Mouse (Mus musculus) olfactory bulb, adult 2 months (tissue): ENCODE measurements around the gene Olfr1427. TPM values are rescaled to one million over a fixed set of nuclear protein-coding genes. Genes with fewer than 3 reads are reported as not detected.
"Not testable (repeated sequence)": the region's sequence is repeated elsewhere in the genome, so short reads cannot be mapped to it uniquely, and the experiment has no call there.

Experiments used
- H3K27ac ChIP-seq: fragments of 200-500 bp; 2 replicates; pipeline ENCODE4 v1.5.1; 2012; ENCODE audit warnings: low read depth, low read length; ENCODE audit not compliant: insufficient read depth
- H3K4me1 ChIP-seq: fragments of 200-500 bp; 2 replicates; pipeline ENCODE4 v1.6.1; 2012; ENCODE audit warnings: low read length; ENCODE audit not compliant: control insufficient read depth, insufficient read depth
- H3K4me3 ChIP-seq: fragments of 200-500 bp; 2 replicates; pipeline ENCODE4 v1.5.1; 2012; ENCODE audit warnings: mild to moderate bottlenecking, low read depth, low read length, moderate library complexity; ENCODE audit not compliant: insufficient read depth
- CTCF ChIP-seq: fragments of 200-500 bp; IDR thresholded peaks from 2 replicates; pipeline ENCODE4 v1.5.1; 2012; ENCODE audit warnings: low read depth, mild to moderate bottlenecking, low read length, moderate library complexity; ENCODE audit not compliant: insufficient read depth
- POLR2A ChIP-seq: fragments of 200-500 bp; IDR thresholded peaks from 2 replicates; pipeline ENCODE4 v1.6.1; 2012; ENCODE audit warnings: mild to moderate bottlenecking, low read depth, low read length, moderate library complexity; ENCODE audit not compliant: insufficient read depth
- WGBS: fragments of 180-500 bp; shearing (Covaris S2); methylation state at CpG from one replicate; pipeline ENCODE4 v1.1.7; 2018; 5-methylcytosine and 5-hydroxymethylcytosine counted together
- polyA plus RNA-seq: library from polyadenylated mRNA; stranded (reverse); fragments of >200 nt; gene quantifications from 2 replicates; pipeline ENCODE4 v1.2.4, GENCODE M21; 2012; ENCODE audit warnings: low replicate concordance; ENCODE audit not compliant: missing spikeins, insufficient read depth, insufficient read length

The Olfr1427 gene
- not detected in 2 replicates for polyA plus RNA-seq

DNA sequence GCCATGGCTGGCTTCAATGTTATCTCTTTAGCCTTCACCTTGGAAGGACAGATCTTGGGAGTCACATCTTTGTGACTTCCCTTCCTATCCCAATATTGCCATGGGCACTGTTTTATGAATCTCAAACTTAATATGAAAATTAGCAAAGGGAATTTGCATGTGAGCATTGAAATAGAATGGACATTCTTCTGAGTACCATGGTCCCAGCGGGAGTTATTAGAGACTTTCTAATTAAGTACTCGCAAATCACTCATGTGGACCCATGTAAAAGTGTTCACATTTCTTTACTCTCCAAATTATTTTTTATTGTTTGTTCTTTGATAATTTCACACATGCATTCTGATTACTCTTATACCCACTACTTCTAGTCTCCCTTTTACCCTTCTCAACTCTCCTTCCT lies at the start of gene Olfr1427:
TSS of gene Olfr1427 (minus strand) at position 101 of the 400 bp plus-strand sequence.
- Histone ChIP-seq H3K27ac (no peak within 1 kb of the TSS), H3K4me3 (no peak within 1 kb of the TSS), H3K4me1 (no peaks in the 10 kb centered on the region)
- 97% methylated on average over 2 of the region's 2 CpGs for whole genome bisulfite sequencing
- TF ChIP-seq CTCF (no peak), POLR2A (no peak)

DNA sequence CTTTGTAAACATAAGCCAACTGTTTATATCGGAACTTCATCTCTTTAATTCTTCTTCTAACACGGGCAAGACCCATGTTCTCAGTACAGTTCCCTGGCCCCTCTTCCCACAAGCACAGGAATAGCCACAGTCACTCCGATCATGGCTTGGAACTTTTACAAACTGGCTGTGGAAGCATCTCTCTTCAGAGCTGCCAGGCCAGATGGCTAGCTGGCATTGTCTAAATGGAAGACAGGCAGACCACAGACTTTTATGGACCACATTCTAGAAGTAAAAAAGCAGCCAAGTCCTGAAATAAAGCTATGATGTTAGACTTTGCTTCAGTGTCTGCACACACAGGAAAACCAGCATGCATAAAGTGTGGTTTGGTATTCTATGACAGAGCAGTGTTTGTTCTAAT lies 42.3 kb upstream of the Olfr1427 start:
- H3K4me1 ChIP-seq = no peaks in the 10 kb centered on the region
- H3K27ac ChIP-seq = no peak overlapping the region
- no peak overlapping the region for H3K4me3 ChIP-seq
- 81% methylated on average over 3 of the region's 3 CpGs for WGBS
- no peak for TF ChIP-seq POLR2A
- TF ChIP-seq CTCF = no peak

DNA sequence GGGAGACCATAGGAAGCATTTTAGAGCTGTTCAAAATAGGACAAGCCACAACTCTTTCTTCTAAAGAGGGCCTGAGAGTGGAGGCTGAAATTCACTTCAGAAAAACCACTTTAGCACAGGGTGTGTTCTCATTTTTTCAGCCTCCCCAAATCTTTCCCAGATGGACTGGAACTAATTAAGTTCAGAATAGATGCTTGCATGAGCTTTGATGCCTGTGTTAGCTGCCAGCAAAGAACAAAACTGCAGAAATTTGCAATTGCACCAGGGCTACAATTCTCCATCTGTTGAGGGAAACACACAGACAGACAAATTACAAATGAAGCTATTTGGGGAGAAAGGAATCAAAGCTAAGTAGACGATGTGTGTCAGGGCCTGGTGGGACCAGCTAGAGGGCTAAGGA lies 40.2 kb upstream of the Olfr1427 start:
- WGBS = 10% methylated on average over 1 of the region's 1 CpGs
- TF ChIP-seq CTCF = no peak
- TF ChIP-seq POLR2A = no peak
- H3K4me3 ChIP-seq = no peak overlapping the region
- no peaks in the 10 kb centered on the region for H3K4me1 ChIP-seq
- H3K27ac ChIP-seq = no peak overlapping the region

DNA sequence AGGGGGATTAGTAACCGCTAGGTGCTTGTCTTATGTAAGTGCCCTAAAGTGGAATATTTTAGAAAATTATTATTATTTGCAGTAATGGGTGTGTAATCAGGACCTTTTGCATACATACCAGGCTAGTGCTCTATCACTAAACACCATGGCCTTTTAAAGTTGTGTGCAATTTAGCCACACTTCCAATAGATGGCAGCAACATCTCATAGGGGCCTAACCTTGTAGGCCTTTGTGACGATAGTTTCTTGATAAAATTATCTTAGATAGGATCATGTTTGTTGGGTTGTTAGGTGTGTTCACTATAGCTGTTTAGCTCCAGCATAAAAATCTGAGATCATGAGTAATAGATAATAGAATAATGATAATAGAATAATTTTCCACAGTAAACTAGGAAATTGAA lies 31.2 kb upstream of the Olfr1427 start:
- Histone ChIP-seq H3K4me1 (no peaks in the 10 kb centered on the region), H3K27ac (no peak overlapping the region), H3K4me3 (no peak overlapping the region)
- TF ChIP-seq POLR2A (no peak), CTCF (no peak)
- WGBS = 23% methylated on average over 2 of the region's 2 CpGs

DNA sequence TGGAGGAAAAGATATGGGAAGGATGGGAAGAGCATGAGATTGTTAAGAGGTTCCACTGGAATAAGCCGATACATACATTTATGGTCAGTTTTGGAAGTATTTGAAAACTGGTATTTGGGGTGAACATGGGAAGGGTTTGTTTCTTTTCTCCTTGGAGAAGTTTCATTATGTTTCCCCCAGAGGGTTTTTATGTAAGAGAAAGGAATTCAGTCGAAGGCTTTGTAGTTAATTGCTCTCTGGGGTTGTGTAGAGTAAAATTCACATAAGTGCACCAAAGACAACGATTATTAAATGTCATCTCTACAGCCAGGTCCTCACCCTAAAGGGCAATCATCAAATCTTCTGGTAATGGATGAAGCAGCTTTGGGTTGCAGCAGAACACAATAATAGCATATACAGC lies 20.0 kb upstream of the Olfr1427 start, which contains the start of gene Olfr76:
TSS of gene Olfr76 (minus strand) at position 101 of the 400 bp plus-strand sequence.
- no peak for TF ChIP-seq POLR2A
- 71% methylated on average over 3 of the region's 3 CpGs for WGBS
- no peaks in the 10 kb centered on the region for H3K4me1 ChIP-seq
- H3K27ac ChIP-seq = no peak within 1 kb of the TSS
- H3K4me3 ChIP-seq = no peak within 1 kb of the TSS

DNA sequence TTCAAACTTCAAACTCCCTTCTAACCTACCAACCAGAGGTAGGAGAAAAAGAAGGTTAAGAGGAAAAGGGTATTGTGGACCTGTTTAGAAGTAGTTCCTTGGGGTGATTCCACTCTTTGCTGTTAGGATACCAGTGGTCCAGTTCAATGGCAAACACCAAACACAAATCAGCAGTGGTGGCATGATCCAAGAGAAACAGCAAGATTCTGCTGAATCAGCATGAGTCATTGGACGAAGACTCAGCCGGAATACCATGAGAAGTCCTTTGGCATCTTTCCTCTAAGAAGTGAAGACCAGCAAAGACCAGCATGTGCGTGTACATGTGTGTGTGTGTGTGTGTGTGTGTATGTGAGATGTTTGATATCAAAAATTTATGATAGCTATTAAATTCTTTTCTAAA lies 13.3 kb upstream of the Olfr1427 start:
- WGBS = 89% methylated on average over 3 of the region's 3 CpGs
- H3K4me3 ChIP-seq = no peak overlapping the region
- no peaks in the 10 kb centered on the region for H3K4me1 ChIP-seq
- H3K27ac ChIP-seq = no peak overlapping the region
- TF ChIP-seq POLR2A (no peak), CTCF (no peak)

DNA sequence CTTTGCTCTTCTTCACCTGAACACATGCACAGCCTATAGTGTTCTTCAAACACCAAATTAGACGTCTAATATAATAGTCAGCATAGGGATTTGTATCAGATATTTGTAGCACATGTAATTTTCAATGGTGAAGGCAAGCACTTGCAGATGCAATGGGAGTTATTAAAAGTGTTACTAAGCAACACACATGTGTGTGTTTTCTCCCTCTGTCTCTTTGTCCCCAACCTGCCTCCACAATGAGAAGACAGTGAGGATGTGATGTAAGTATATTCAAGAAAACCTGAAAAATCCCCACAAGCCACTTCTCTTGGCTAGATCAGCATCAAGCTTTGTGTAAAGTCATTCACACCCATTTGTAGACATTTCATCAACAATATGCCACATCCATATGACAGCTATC lies 12.7 kb upstream of the Olfr1427 start, which contains the start of gene Olfr1428:
TSS of gene Olfr1428 (minus strand) at position 101 of the 400 bp plus-strand sequence.
- WGBS = 72% methylated on average over 1 of the region's 1 CpGs
- no peak within 1 kb of the TSS for H3K27ac ChIP-seq
- no peak for TF ChIP-seq POLR2A
- no peak for TF ChIP-seq CTCF
- no peaks in the 10 kb centered on the region for H3K4me1 ChIP-seq
- no peak within 1 kb of the TSS for H3K4me3 ChIP-seq

DNA sequence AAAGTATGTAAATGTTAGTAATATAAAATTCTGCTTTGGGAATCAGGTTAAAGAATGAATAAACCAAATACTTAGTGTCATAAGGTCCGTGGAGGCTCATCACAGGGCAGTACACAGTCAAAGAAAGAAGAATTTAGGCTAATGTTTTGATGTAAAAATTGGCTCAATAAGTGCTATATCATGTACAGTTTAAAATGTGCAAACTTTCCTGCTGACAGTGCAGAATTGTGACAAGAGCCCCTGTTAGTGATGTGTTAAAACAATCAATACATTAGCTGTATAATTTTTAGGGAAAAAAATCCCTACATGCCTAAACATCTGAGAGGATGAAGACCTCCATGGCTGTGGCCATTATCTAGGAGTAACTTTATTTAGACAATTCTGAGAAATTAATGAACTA lies 10.7 kb upstream of the Olfr1427 start:
- 61% methylated on average over 1 of the region's 1 CpGs for WGBS
- no peak overlapping the region for H3K27ac ChIP-seq
- TF ChIP-seq CTCF (no peak), POLR2A (no peak)

DNA sequence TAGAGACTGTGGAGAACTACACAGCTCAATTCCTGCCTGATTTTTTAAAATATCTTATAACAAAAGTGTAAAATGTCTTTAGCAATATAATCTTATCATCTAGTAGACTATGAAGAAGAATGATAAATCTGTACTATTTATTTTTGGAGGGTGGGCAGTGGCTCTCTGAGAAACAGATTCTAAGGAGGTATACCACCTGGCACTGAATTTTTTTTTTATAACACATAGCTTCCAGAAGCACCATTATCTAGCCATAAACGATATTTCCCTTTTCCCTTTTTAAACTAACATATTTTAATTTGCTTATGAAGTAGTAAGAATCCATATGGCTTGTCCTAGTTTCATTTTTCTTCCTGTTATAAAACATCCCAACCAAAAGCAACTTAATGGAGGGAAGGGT lies 1.4 kb upstream of the Olfr1427 start:
- WGBS = 59% methylated on average over 1 of the region's 1 CpGs
- H3K27ac ChIP-seq = no peak overlapping the region
- no peak for TF ChIP-seq POLR2A
- TF ChIP-seq CTCF = no peak

More for the DNA sequence above, 10.7 kb upstream of the Olfr1427 start:
- no peaks in the 10 kb centered on the region for H3K4me1 ChIP-seq
- no peak overlapping the region for H3K4me3 ChIP-seq

DNA sequence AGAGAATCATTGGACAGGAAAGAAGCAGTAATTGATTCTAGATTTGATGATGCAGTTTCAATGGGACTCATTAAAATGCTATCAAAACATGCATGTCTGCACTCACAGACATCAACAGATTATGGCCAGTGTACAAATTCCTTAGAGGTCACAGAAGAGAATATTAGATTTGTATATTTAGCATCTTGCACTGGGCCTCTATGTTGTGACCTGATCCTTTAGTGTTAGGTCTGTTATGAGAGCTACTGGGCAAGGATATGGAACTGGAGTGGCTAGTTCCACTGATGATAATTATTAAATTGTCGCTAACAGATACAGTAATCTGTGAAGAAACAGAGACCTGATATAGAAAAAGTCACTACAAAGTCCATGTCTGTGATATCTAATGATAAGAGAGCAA lies 11.2 kb downstream of the Olfr1427 start, which contains the start of gene Olfr1426:
TSS of gene Olfr1426 (minus strand) at position 101 of the 400 bp plus-strand sequence.
- TF ChIP-seq POLR2A (no peak), CTCF (no peak)
- 92% methylated on average over 1 of the region's 1 CpGs for WGBS
- Histone ChIP-seq H3K27ac (no peak within 1 kb of the TSS), H3K4me3 (no peak within 1 kb of the TSS), H3K4me1 (no peaks in the 10 kb centered on the region)

More for the DNA sequence above, 1.4 kb upstream of the Olfr1427 start:
- Histone ChIP-seq H3K4me3 (no peak overlapping the region), H3K4me1 (no peaks in the 10 kb centered on the region)

DNA sequence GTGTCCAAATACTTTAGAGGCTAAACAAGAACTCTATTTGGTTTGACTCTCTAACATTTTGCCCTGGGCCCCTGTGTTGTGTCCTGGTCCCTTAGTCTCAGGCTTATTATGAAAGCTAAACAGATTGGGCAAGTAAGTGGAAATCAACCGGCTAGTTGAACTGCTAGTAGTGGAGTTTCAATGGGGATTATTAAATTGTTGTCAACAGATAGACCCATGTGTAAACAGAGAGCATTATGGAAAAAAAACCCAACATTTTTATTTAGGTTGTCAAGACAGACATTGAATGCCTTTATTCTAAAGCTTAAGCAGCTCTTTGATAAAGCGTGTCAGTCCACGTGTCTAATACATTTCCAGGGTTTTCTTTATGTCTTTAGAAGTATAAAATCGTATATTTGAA lies 25.5 kb downstream of the Olfr1427 start, which contains the start of gene Olfr1425:
TSS of gene Olfr1425 (minus strand) at position 101 of the 400 bp plus-strand sequence.
- H3K4me1 ChIP-seq, H3K27ac ChIP-seq, H3K4me3 ChIP-seq: not testable (repeated sequence)
- 74% methylated on average over 4 of the region's 4 CpGs for WGBS

DNA sequence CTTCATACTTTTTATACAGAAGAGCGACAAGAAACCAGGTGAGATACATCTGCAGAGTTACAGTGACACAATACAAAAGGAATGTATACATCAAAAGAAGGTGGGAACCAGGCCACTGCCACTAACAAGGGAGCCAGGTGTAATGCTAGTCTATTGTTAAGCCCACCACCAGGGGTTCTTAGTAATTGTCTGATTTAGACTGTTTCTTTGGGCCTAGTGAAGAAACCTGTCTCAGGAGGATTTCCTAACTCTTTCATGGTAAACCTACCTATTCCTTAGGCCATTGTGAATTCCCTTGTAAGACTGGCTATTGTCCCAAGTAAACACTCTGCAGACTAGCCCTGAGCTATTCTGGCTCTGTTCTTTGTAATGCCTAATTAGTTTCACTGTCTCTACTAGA lies 33.6 kb downstream of the Olfr1427 start:
- not testable (repeated sequence) for H3K4me1 ChIP-seq, H3K27ac ChIP-seq, H3K4me3 ChIP-seq
- WGBS = 83% methylated on average over 1 of the region's 1 CpGs

DNA sequence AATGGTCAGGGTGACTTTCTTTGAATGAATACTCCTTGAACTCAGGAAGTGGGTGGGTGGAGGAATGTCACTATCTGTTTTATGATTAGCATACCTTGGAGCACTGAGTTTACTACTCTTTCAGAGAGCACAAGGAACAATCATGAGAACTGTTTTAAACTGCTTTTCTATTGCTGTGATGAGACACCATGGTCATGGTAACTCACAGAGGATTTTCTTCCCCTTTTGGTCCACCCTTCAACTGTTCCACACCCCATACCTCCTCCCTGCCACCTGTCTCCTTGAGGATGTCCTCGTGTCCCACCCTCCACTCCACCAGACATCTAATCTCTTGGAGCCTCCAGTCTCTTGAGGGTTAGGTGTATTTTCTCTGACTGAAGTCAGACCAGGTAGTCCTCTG lies 35.3 kb downstream of the Olfr1427 start:
- 67% methylated on average over 1 of the region's 1 CpGs for WGBS
- not testable (repeated sequence) for H3K27ac ChIP-seq, H3K4me1 ChIP-seq, H3K4me3 ChIP-seq
